Mouse (Mus musculus) heart, embryonic 14.5 days (tissue): Measurements from ENCODE around the gene Mxra8. TPM values are rescaled to one million over a fixed set of nuclear protein-coding genes. Genes with fewer than 3 reads are reported as not detected.

Experiments
- ATAC-seq: fragments of 200-750 bp; cut with Nextera tagmentation; 2 replicates; pipeline ENCODE4 v1.8.0; 2017; ENCODE audit warnings: low read depth, moderate TSS enrichment; ENCODE audit not compliant: insufficient number of reproducible peaks, insufficient read depth, low FRiP score
- H3K27ac ChIP-seq, 2 experiments: fragments of 200-500 bp in 1 of 2; fragments of 300-500 bp in 1 of 2; sonication (generic) in 1 of 2; replicated peaks in 1 of 2; 2 replicates each; pipeline ENCODE4 v1.5.1; 2012 to 2014; ENCODE audit warnings: low read depth in 2 of 2, low read length in 2 of 2, control low read depth in 1 of 2, mild to moderate bottlenecking in 1 of 2, mixed read lengths in 1 of 2; ENCODE audit not compliant: control insufficient read depth in 1 of 2, insufficient read depth in 1 of 2
- H3K27me3 ChIP-seq: fragments of 300-500 bp; sonication (generic); 2 replicates; pipeline ENCODE4 v1.6.1; 2014; ENCODE audit warnings: mild to moderate bottlenecking, low read length, control low read depth; ENCODE audit not compliant: control insufficient read depth, insufficient read depth
- H3K36me3 ChIP-seq: fragments of 300-500 bp; sonication (generic); 2 replicates; pipeline ENCODE4 v1.6.1; 2014; ENCODE audit warnings: mild to moderate bottlenecking, control low read depth, low read length, mixed read lengths; ENCODE audit not compliant: control insufficient read depth, insufficient read depth
- H3K4me1 ChIP-seq, 2 experiments: fragments of 200-500 bp in 1 of 2; fragments of 300-500 bp in 1 of 2; sonication (generic) in 1 of 2; 2 replicates each; pipeline ENCODE4 v1.6.1; 2012 to 2014; ENCODE audit warnings: low read length in 2 of 2, control low read depth in 1 of 2, mixed read lengths in 1 of 2; ENCODE audit not compliant: control insufficient read depth in 2 of 2, insufficient read depth in 2 of 2
- H3K4me2 ChIP-seq: fragments of 300-500 bp; sonication (generic); 2 replicates; pipeline ENCODE4 v1.6.1; 2014; ENCODE audit warnings: mild to moderate bottlenecking, low read length
- H3K4me3 ChIP-seq, 2 experiments: fragments of 200-500 bp in 1 of 2; fragments of 300-500 bp in 1 of 2; sonication (generic) in 1 of 2; 2 replicates each; pipeline ENCODE4 v1.5.1; 2012 to 2014; ENCODE audit warnings: low read length in 2 of 2, mild to moderate bottlenecking in 2 of 2, control low read depth in 1 of 2, low read depth in 1 of 2, moderate library complexity in 1 of 2; ENCODE audit not compliant: control insufficient read depth in 1 of 2, insufficient read depth in 1 of 2
- H3K9ac ChIP-seq: fragments of 300-500 bp; sonication (generic); 2 replicates; pipeline ENCODE4 v1.6.1; 2014; ENCODE audit warnings: mild to moderate bottlenecking, low read length
- H3K9me3 ChIP-seq: fragments of 300-500 bp; sonication (generic); 2 replicates; pipeline ENCODE4 v1.6.1; 2016; ENCODE audit warnings: low read length, control low read depth; ENCODE audit not compliant: control insufficient read depth
- WGBS: fragments of 180-500 bp; shearing (Covaris S2); extraction: QIAGEN DNeasy Blood & Tissue Kit; methylation state at CpG from one replicate; pipeline ENCODE4 v1.1.7; 2014; 5-methylcytosine and 5-hydroxymethylcytosine counted together
- polyA plus RNA-seq: library from polyadenylated mRNA; unstranded; fragments of >200 nt; fragmentation: Nextera tagmentation; extraction: Ambion mirVana; gene quantifications from 2 replicates; pipeline ENCODE4 v1.2.1, GENCODE M21; 2014

Gene Mxra8
- polyA plus RNA-seq, 1 experiment from 2014 or later: 75.6 TPM

- peaks cover 5% of the 10 kb centered on the region for H3K27me3 ChIP-seq
- WGBS: 52% methylated on average over 11 of the region's 11 CpGs
- no peak overlapping the region for H3K4me3 ChIP-seq
- peaks cover 26 to 50% of the 10 kb centered on the region in 2 experiments for H3K4me1 ChIP-seq
- H3K9ac ChIP-seq: no peak overlapping the region
- ATAC-seq: no peak
- peaks cover 18% of the 10 kb centered on the region for H3K36me3 ChIP-seq
- H3K9me3 ChIP-seq: no peaks in the 10 kb centered on the region
- peak overlapping the region; percentile 76 to 85 for H3K27ac ChIP-seq
- H3K4me2 ChIP-seq: peak overlapping the region; percentile 23; the same call in 1 of the 2 replicates
These were observed 2.0 kb upstream of the Mxra8 start for GRCm38 (mm10) chr4:155837404-155838010.

GRCm38 (mm10) chr4:155838187-155839153 lies 1.0 kb upstream of the Mxra8 start:
- Histone ChIP-seq H3K4me1 (peaks cover 26 to 46% of the 10 kb centered on the region in 2 experiments), H3K9me3 (no peaks in the 10 kb centered on the region), H3K4me2 (peak overlapping the region; percentile 88), H3K27ac (peak overlapping the region; percentile 76 to 85), H3K27me3 (peaks cover 5% of the 10 kb centered on the region), H3K9ac (no peak overlapping the region), H3K36me3 (peaks cover 17% of the 10 kb centered on the region), H3K4me3 (no peak overlapping the region)
- no peak for ATAC-seq
- 33% methylated on average over 8 of the region's 8 CpGs for WGBS

GRCm38 (mm10) chr4:155840076-155841002 lies 859 bp downstream of the Mxra8 start:
- Histone ChIP-seq H3K9ac (peak overlapping the region; percentile 76), H3K27me3 (peaks cover 5% of the 10 kb centered on the region), H3K27ac (peak overlapping the region; percentile 85 to 86), H3K9me3 (no peaks in the 10 kb centered on the region), H3K4me2 (peak overlapping the region; percentile 88), H3K36me3 (peaks cover 21% of the 10 kb centered on the region), H3K4me1 (peaks cover 22 to 41% of the 10 kb centered on the region in 2 experiments), H3K4me3 (peak overlapping the region; percentile 51 to 54)
- no peak for ATAC-seq
- 7% methylated on average over 8 of the region's 8 CpGs for WGBS

- Histone ChIP-seq H3K9ac (peak overlapping the region; percentile 76), H3K27me3 (peaks cover 5% of the 10 kb centered on the region), H3K9me3 (no peaks in the 10 kb centered on the region), H3K4me2 (peak overlapping the region; percentile 88), H3K4me1 (peaks cover 22 to 41% of the 10 kb centered on the region in 2 experiments), H3K4me3 (peak overlapping the region; percentile 51 to 54), H3K36me3 (peaks cover 21% of the 10 kb centered on the region), H3K27ac (0 out of 4 replicates have a peak overlapping the region, but pooled peaks of 1 of the 2 experiments have one; percentile 17)
- peak; percentile 23 for ATAC-seq
- whole genome bisulfite sequencing: under 1% methylated on average over 32 of the region's 32 CpGs
These were observed 1.5 kb downstream of the Mxra8 start for GRCm38 (mm10) chr4:155841003-155841454.

GRCm38 (mm10) chr4:155841651-155842270 lies 2.3 kb downstream of the Mxra8 start:
- no peak for ATAC-seq
- Histone ChIP-seq H3K36me3 (peaks cover 21% of the 10 kb centered on the region), H3K4me2 (peak overlapping the region; percentile 88), H3K4me1 (peaks cover 26 to 45% of the 10 kb centered on the region in 2 experiments), H3K27ac (no peak overlapping the region), H3K27me3 (peaks cover 5% of the 10 kb centered on the region), H3K9me3 (no peaks in the 10 kb centered on the region), H3K4me3 (peak overlapping the region; percentile 3 to 51; a peak in 2 of 4 replicates), H3K9ac (no peak overlapping the region)
- WGBS: 49% methylated on average over 38 of the region's 38 CpGs

- peaks cover 5% of the 10 kb centered on the region for H3K27me3 ChIP-seq
- H3K9me3 ChIP-seq: no peaks in the 10 kb centered on the region
- H3K9ac ChIP-seq: no peak overlapping the region
- peaks cover 21% of the 10 kb centered on the region for H3K36me3 ChIP-seq
- H3K4me2 ChIP-seq: no peak overlapping the region
- H3K4me3 ChIP-seq: no peak overlapping the region
- H3K4me1 ChIP-seq: peaks cover 21 to 40% of the 10 kb centered on the region in 2 experiments
- no peak overlapping the region for H3K27ac ChIP-seq
- WGBS: 87% methylated on average over 5 of the region's 5 CpGs
- ATAC-seq: no peak
These were observed 3.8 kb downstream of the Mxra8 start for GRCm38 (mm10) chr4:155843231-155843630.
